Mouse (Mus musculus): ENCODE results near the gene Ttll13. TPM values are rescaled to one million over a fixed set of nuclear protein-coding genes. Genes with fewer than 3 reads are reported as not detected.

The Ttll13 gene
- polyA plus RNA-seq, 1 experiment from 2014 or later = 0.63 TPM

- Histone ChIP-seq H3K27ac (no peak overlapping the region), H3K4me1 (replicated peaks) (peaks cover 5% of the 10 kb centered on the region; the same call in 1 of the 2 replicates), H3K9me3 (replicated peaks) (no peaks in the 10 kb centered on the region), H3K4me3 (no peak overlapping the region), H3K9ac (no peak overlapping the region), H3K27me3 (no peaks in the 10 kb centered on the region), H3K4me2 (no peak overlapping the region), H3K36me3 (peaks cover 18% of the 10 kb centered on the region)
- WGBS = 78% methylated on average over 4 of the region's 4 CpGs
- no peak for ATAC-seq (replicated peaks; ENCODE audit: insufficient number of reproducible peaks, insufficient read depth, low FRiP score, low read depth)
Measured at GRCm38 (mm10) chr7:80241661-80242060, 4.5 kb upstream of the Ttll13 start.

- Histone ChIP-seq H3K9me3 (replicated peaks) (no peaks in the 10 kb centered on the region), H3K4me1 (replicated peaks) (peaks cover 8% of the 10 kb centered on the region), H3K36me3 (peaks cover 3% of the 10 kb centered on the region; the same call in 1 of the 2 replicates), H3K27ac (no peak overlapping the region), H3K4me3 (no peak overlapping the region), H3K4me2 (no peak overlapping the region), H3K27me3 (no peaks in the 10 kb centered on the region), H3K9ac (no peak overlapping the region)
- no peak for ATAC-seq (replicated peaks; ENCODE audit: insufficient number of reproducible peaks, insufficient read depth, low FRiP score, low read depth)
- 92% methylated on average over 4 of the region's 4 CpGs for WGBS
Measured at GRCm38 (mm10) chr7:80244851-80245250, 1.3 kb upstream of the Ttll13 start.

GRCm38 (mm10) chr7:80246859-80247258 lies 683 bp downstream of the Ttll13 start:
- Histone ChIP-seq H3K36me3 (no peaks in the 10 kb centered on the region), H3K4me3 (peak overlapping the region; percentile 68), H3K27me3 (no peaks in the 10 kb centered on the region), H3K4me2 (peak overlapping the region; percentile 80), H3K9me3 (replicated peaks) (no peaks in the 10 kb centered on the region), H3K9ac (peak overlapping the region; percentile 70; the same call in 1 of the 2 replicates), H3K27ac (peak overlapping the region; percentile 87), H3K4me1 (replicated peaks) (peaks cover 8% of the 10 kb centered on the region)
- ATAC-seq (replicated peaks; ENCODE audit: insufficient number of reproducible peaks, insufficient read depth, low FRiP score, low read depth) = no peak
- WGBS = 24% methylated on average over 7 of the region's 7 CpGs

- Histone ChIP-seq H3K9ac (no peak overlapping the region), H3K4me2 (no peak overlapping the region), H3K27ac (no peak overlapping the region), H3K36me3 (no peaks in the 10 kb centered on the region), H3K4me1 (replicated peaks) (no peaks in the 10 kb centered on the region), H3K4me3 (no peak overlapping the region), H3K27me3 (peaks cover 8% of the 10 kb centered on the region; the same call in 1 of the 2 replicates), H3K9me3 (replicated peaks) (no peaks in the 10 kb centered on the region)
- ATAC-seq (replicated peaks; ENCODE audit: insufficient number of reproducible peaks, insufficient read depth, low FRiP score, low read depth) = no peak
- 78% methylated on average over 7 of the region's 7 CpGs for WGBS
Measured at GRCm38 (mm10) chr7:80252437-80252836, 6.3 kb downstream of the Ttll13 start.

- no peak overlapping the region for H3K27ac ChIP-seq
- WGBS = 66% methylated on average over 11 of the region's 11 CpGs
- H3K27me3 ChIP-seq = peaks cover 8% of the 10 kb centered on the region; the same call in 1 of the 2 replicates
- no peak overlapping the region for H3K4me2 ChIP-seq
- no peaks in the 10 kb centered on the region for H3K36me3 ChIP-seq
- no peak overlapping the region for H3K4me3 ChIP-seq
- H3K9me3 ChIP-seq (replicated peaks) = no peaks in the 10 kb centered on the region
- no peak overlapping the region for H3K9ac ChIP-seq
- no peaks in the 10 kb centered on the region for H3K4me1 ChIP-seq (replicated peaks)
- no peak for ATAC-seq (replicated peaks; ENCODE audit: insufficient number of reproducible peaks, insufficient read depth, low FRiP score, low read depth)
Measured at GRCm38 (mm10) chr7:80252886-80253285, 6.7 kb downstream of the Ttll13 start.

- Histone ChIP-seq H3K4me1 (replicated peaks) (peaks cover 5% of the 10 kb centered on the region; the same call in 1 of the 2 replicates), H3K27me3 (peaks cover 17% of the 10 kb centered on the region; the same call in 1 of the 2 replicates), H3K4me3 (no peak overlapping the region), H3K36me3 (no peaks in the 10 kb centered on the region), H3K4me2 (no peak overlapping the region), H3K27ac (no peak overlapping the region), H3K9ac (no peak overlapping the region), H3K9me3 (replicated peaks) (no peaks in the 10 kb centered on the region)
- no peak for ATAC-seq (replicated peaks; ENCODE audit: insufficient number of reproducible peaks, insufficient read depth, low FRiP score, low read depth)
- WGBS = 67% methylated on average over 2 of the region's 2 CpGs
Measured at GRCm38 (mm10) chr7:80255981-80256380, 9.8 kb downstream of the Ttll13 start.

GRCm38 (mm10) chr7:80257706-80258105 lies 11.5 kb downstream of the Ttll13 start:
- Histone ChIP-seq H3K27me3 (peaks cover 17% of the 10 kb centered on the region; the same call in 1 of the 2 replicates), H3K27ac (no peak overlapping the region), H3K4me2 (no peak overlapping the region), H3K9me3 (replicated peaks) (no peaks in the 10 kb centered on the region), H3K4me1 (replicated peaks) (peaks cover 13% of the 10 kb centered on the region), H3K4me3 (no peak overlapping the region), H3K36me3 (no peaks in the 10 kb centered on the region), H3K9ac (no peak overlapping the region)
- ATAC-seq (replicated peaks; ENCODE audit: insufficient number of reproducible peaks, insufficient read depth, low FRiP score, low read depth) = no peak
- 64% methylated on average over 2 of the region's 2 CpGs for WGBS

GRCm38 (mm10) chr7:80260625-80261371 lies 14.6 kb downstream of the Ttll13 start, which contains the start of gene Ngrn:
TSS of gene Ngrn (plus strand) at chr7:80261215.
- peak within 1 kb of the TSS; percentile 79 for H3K27ac ChIP-seq
- WGBS = 24% methylated on average over 40 of the region's 40 CpGs

GRCm38 (mm10) chr7:80261372-80261990 lies 15.3 kb downstream of the Ttll13 start:
- ATAC-seq (replicated peaks; ENCODE audit: insufficient number of reproducible peaks, insufficient read depth, low FRiP score, low read depth) = peak; percentile 33; the same call in 1 of the 2 replicates
- Histone ChIP-seq H3K4me3 (peak overlapping the region; percentile 83), H3K4me2 (peak overlapping the region; percentile 81), H3K27me3 (peaks cover 14% of the 10 kb centered on the region; the same call in 1 of the 2 replicates), H3K9me3 (replicated peaks) (no peaks in the 10 kb centered on the region), H3K36me3 (peaks cover 25% of the 10 kb centered on the region), H3K9ac (peak overlapping the region; percentile 81), H3K27ac (peak overlapping the region; percentile 79), H3K4me1 (replicated peaks) (peaks cover 13% of the 10 kb centered on the region)
- 1% methylated on average over 32 of the region's 32 CpGs for WGBS

More at GRCm38 (mm10) chr7:80260625-80261371, 14.6 kb downstream of the Ttll13 start, which contains the start of gene Ngrn:
- H3K27me3 ChIP-seq = peaks cover 14% of the 10 kb centered on the region; the same call in 1 of the 2 replicates
- H3K4me2 ChIP-seq = peak within 1 kb of the TSS; percentile 81
- peak; percentile 81 for ATAC-seq (replicated peaks; ENCODE audit: insufficient number of reproducible peaks, insufficient read depth, low FRiP score, low read depth)
- peaks cover 20% of the 10 kb centered on the region for H3K36me3 ChIP-seq
- no peaks in the 10 kb centered on the region for H3K9me3 ChIP-seq (replicated peaks)
- H3K9ac ChIP-seq = peak within 1 kb of the TSS; percentile 81
- H3K4me3 ChIP-seq = peak within 1 kb of the TSS; percentile 83
- peaks cover 13% of the 10 kb centered on the region for H3K4me1 ChIP-seq (replicated peaks)

- Histone ChIP-seq H3K36me3 (peaks cover 30% of the 10 kb centered on the region), H3K4me2 (no peak overlapping the region), H3K4me3 (no peak overlapping the region), H3K4me1 (replicated peaks) (peaks cover 22% of the 10 kb centered on the region), H3K9me3 (replicated peaks) (no peaks in the 10 kb centered on the region), H3K27me3 (no peaks in the 10 kb centered on the region), H3K27ac (no peak overlapping the region), H3K9ac (no peak overlapping the region)
- 89% methylated on average over 12 of the region's 12 CpGs for WGBS
- ATAC-seq (replicated peaks; ENCODE audit: insufficient number of reproducible peaks, insufficient read depth, low FRiP score, low read depth) = no peak
Measured at GRCm38 (mm10) chr7:80264606-80265005, 18.4 kb downstream of the Ttll13 start.

- Histone ChIP-seq H3K36me3 (peaks cover 30% of the 10 kb centered on the region), H3K4me1 (replicated peaks) (peaks cover 21% of the 10 kb centered on the region), H3K27me3 (no peaks in the 10 kb centered on the region), H3K4me2 (no peak overlapping the region), H3K9me3 (replicated peaks) (no peaks in the 10 kb centered on the region), H3K4me3 (no peak overlapping the region), H3K9ac (no peak overlapping the region), H3K27ac (no peak overlapping the region)
- ATAC-seq (replicated peaks; ENCODE audit: insufficient number of reproducible peaks, insufficient read depth, low FRiP score, low read depth) = no peak
- WGBS = 72% methylated on average over 1 of the region's 1 CpGs
Measured at GRCm38 (mm10) chr7:80267764-80268163, 21.6 kb downstream of the Ttll13 start.
